In genomic region chr14:18167041-18167440, GRCm38 (mm10) we compare ENCODE assay signal across 9 mouse cellular contexts.
DNase-seq lines count a peak whose midpoint lies in the region; ATAC-seq and TF ChIP-seq lines count a peak whose summit lies in the region.
"Had no signal": no experiment of that assay in that cellular context is flagged by ENCODE, and none has a peak within 500 bp of the region (broad histone marks: within the 10 kb centered on the region; RNA-seq: fewer than 3 reads in every experiment).

No protein-coding gene starts in this region.

- intact Hi-C loops in left cerebral cortex, postnatal 25 days (cut with DNase I): loop anchor here (5.0 to 10.0 kb wide), 2 partner anchors 512 to 765 kb away; no protein-coding TSS in a partner anchor

- H3K79me2 ChIP-seq in C2C12 (ENCODE audit: control insufficient read depth, insufficient read depth): no peaks in the 10 kb centered on the region

- ATAC-seq in intestine, postnatal 0 days: no peak
- ATAC-seq in intestine, embryonic 15.5 days: no peak
- no peak for ATAC-seq in erythroblast, adult 5-6 weeks (replicated peaks; ENCODE audit: low FRiP score, poor library complexity, severe bottlenecking)

- no peak overlapping the region for H3ac ChIP-seq in C2C12 (ENCODE audit: control insufficient read depth, insufficient read length, low read depth)

- DNase-seq in MN1 (ENCODE audit: low spot score): peak; percentile 20
- peak; percentile 8 for DNase-seq in embryo, embryonic 11.5 days (ENCODE audit: low read depth, low spot score)
- peak; percentile 21 to 38 for DNase-seq in left cerebral cortex, postnatal 25 days (ENCODE audit: low spot score in 2 of 2)
- DNase-seq in splenic B cell, adult 2 months (ENCODE audit: low read depth, low spot score): peak; percentile 66

- H3K4me3 ChIP-seq in intestine, postnatal 0 days (ENCODE audit: low read depth, low read length): no peak overlapping the region
- H3K4me3 ChIP-seq in intestine, embryonic 15.5 days (replicated peaks): no peak overlapping the region
- no peak overlapping the region for H3K4me3 ChIP-seq in C2C12 (ENCODE audit: insufficient read depth, poor library complexity, severe bottlenecking)
- H3K4me3 ChIP-seq: limb, embryonic 12.5 days had no signal

- H3K27ac ChIP-seq in intestine, postnatal 0 days (ENCODE audit: low read depth, low read length): no peak overlapping the region
- no peak overlapping the region for H3K27ac ChIP-seq in intestine, embryonic 15.5 days
- H3K27ac ChIP-seq: limb, embryonic 12.5 days had no signal

- no peak overlapping the region for H3K9ac ChIP-seq in intestine, postnatal 0 days (ENCODE audit: low read depth, low read length)
- H3K9ac ChIP-seq in intestine, embryonic 15.5 days: no peak overlapping the region
- H3K9ac ChIP-seq: limb, embryonic 12.5 days had no signal

- H3K36me3 ChIP-seq in intestine, postnatal 0 days (ENCODE audit: control insufficient read depth, insufficient read depth): no peaks in the 10 kb centered on the region
- no peaks in the 10 kb centered on the region for H3K36me3 ChIP-seq in intestine, embryonic 15.5 days
- no peaks in the 10 kb centered on the region for H3K36me3 ChIP-seq in C2C12 (ENCODE audit: control insufficient read depth, insufficient read depth)
- no peaks in the 10 kb centered on the region for H3K36me3 ChIP-seq in splenic B cell, adult 2 months (ENCODE audit: control insufficient read depth, insufficient read depth, low read length, poor library complexity, severe bottlenecking)
- H3K36me3 ChIP-seq: limb, embryonic 12.5 days had no signal

- no peaks in the 10 kb centered on the region for H3K9me3 ChIP-seq in intestine, postnatal 0 days (ENCODE audit: control insufficient read depth)
- H3K9me3 ChIP-seq in intestine, embryonic 15.5 days: no peaks in the 10 kb centered on the region
- H3K9me3 ChIP-seq: limb, embryonic 12.5 days had no signal

- TF ChIP-seq CTCF in intestine, postnatal 0 days (IDR thresholded peaks at IDR 0.05; ENCODE audit: low read depth): peak; percentile 73
- peak; percentile 4 for TF ChIP-seq CTCF in C2C12 (IDR thresholded peaks at IDR 0.05; ENCODE audit: control insufficient read depth, insufficient read depth, insufficient read length)

- H3K4me2 ChIP-seq in intestine, postnatal 0 days (replicated peaks; ENCODE audit: low read depth): no peak overlapping the region
- no peak overlapping the region for H3K4me2 ChIP-seq in intestine, embryonic 15.5 days (replicated peaks)
- H3K4me2 ChIP-seq: limb, embryonic 12.5 days had no signal

- no peaks in the 10 kb centered on the region for H3K27me3 ChIP-seq in intestine, postnatal 0 days (replicated peaks; ENCODE audit: control insufficient read depth, insufficient read depth, low read length)
- no peaks in the 10 kb centered on the region for H3K27me3 ChIP-seq in intestine, embryonic 15.5 days (replicated peaks)
- H3K27me3 ChIP-seq in C2C12 (ENCODE audit: control insufficient read depth, insufficient read depth, insufficient read length): no peaks in the 10 kb centered on the region
- H3K27me3 ChIP-seq in splenic B cell, adult 2 months (ENCODE audit: control insufficient read depth, insufficient read depth, low read length, poor library complexity, severe bottlenecking): no peaks in the 10 kb centered on the region
- H3K27me3 ChIP-seq: limb, embryonic 12.5 days had no signal

- H3K4me1 ChIP-seq in intestine, postnatal 0 days (replicated peaks; ENCODE audit: control insufficient read depth, insufficient read depth, low read length): no peaks in the 10 kb centered on the region
- H3K4me1 ChIP-seq in intestine, embryonic 15.5 days (replicated peaks): no peaks in the 10 kb centered on the region
- H3K4me1 ChIP-seq: limb, embryonic 12.5 days had no signal

- no peaks in the 10 kb centered on the region for H3K79me3 ChIP-seq in C2C12 (ENCODE audit: low read depth)

TF ChIP-seq in C2C12, 6 proteins besides CTCF, POLR2A, EP300 and RAD21:
- TF ChIP-seq MYOG (IDR thresholded peaks at IDR 0.05; ENCODE audit: control insufficient read depth, extremely low read depth, insufficient read length): no peak
- no peak for TF ChIP-seq MYOD1 (IDR thresholded peaks at IDR 0.05; ENCODE audit: control insufficient read depth, insufficient read length, low read depth)

Comparison
In these comparisons a context has a peak if more than half of its experiments do, and no peak if none do; other contexts are left out.
1. DNase-seq: peak in every context shown above with its lines; median percentile 66 in splenic B cell, adult 2 months; 30 in left cerebral cortex, postnatal 25 days; 20 in MN1; 8 in embryo, embryonic 11.5 days.